Mouse (Mus musculus) stomach, postnatal 0 days (tissue): ENCODE measurements around the gene Slc9a9.

Experiments
- CTCF ChIP-seq: IDR thresholded peaks from 2 replicates; pipeline ENCODE4 v1.5.1; 2016; ENCODE audit warnings: antibody characterized with exemption, low read depth, mild to moderate bottlenecking, moderate library complexity
- EP300 ChIP-seq: optimal IDR thresholded peaks from 2 replicates; pipeline ENCODE3; 2016; ENCODE audit warnings: antibody characterized with exemption

DNA sequence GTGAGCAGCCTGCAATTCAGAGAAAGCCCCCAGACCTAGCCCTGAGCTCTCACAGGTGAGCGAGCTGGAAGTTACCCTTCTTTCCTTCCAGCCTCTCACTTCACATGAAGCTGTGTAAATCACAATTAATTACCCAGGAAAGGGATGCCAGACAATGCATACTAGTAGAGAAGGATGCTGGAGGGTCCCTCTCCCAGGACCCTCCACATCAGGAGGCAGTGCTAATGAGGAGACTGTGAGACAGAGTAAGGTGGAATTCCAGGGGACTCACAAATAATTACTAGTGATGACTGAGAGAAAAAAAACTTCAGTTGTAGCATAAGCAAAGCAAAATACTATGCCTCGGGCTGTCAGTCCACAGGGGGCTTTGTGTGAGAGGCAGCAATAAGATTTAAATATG is 492.0 kb downstream of the Slc9a9 start:
- no peak for TF ChIP-seq EP300
- no peak for TF ChIP-seq CTCF
